Mouse (Mus musculus) forebrain, embryonic 10.5 days (tissue): Measurements from ENCODE around the gene Dcdc2a. TPM values are rescaled to one million over a fixed set of nuclear protein-coding genes. Genes with fewer than 3 reads are reported as not detected.

ENCODE experiments used
- DNase-seq: peaks from one replicate; pipeline ENCODE4 v3.0.0-alpha.2; 2017; ENCODE audit warnings: low spot score; ENCODE audit errors: extremely low spot score
- H3K27ac ChIP-seq: fragments of 300-500 bp; sonication (generic); 2 replicates; pipeline ENCODE4 v1.5.1; 2016; ENCODE audit warnings: mild to moderate bottlenecking
- H3K27me3 ChIP-seq: fragments of 300-500 bp; sonication (generic); 2 replicates; pipeline ENCODE4 v1.6.1; 2016; ENCODE audit warnings: mild to moderate bottlenecking; ENCODE audit not compliant: poor library complexity, severe bottlenecking
- H3K36me3 ChIP-seq: fragments of 300-500 bp; sonication (generic); replicated peaks from 2 replicates; pipeline ENCODE4 v1.6.1; 2016; ENCODE audit warnings: mild to moderate bottlenecking, moderate library complexity
- H3K4me1 ChIP-seq: fragments of 300-500 bp; sonication (generic); 2 replicates; pipeline ENCODE4 v1.6.1; 2016
- H3K4me3 ChIP-seq: fragments of 300-500 bp; sonication (generic); 2 replicates; pipeline ENCODE4 v1.5.1; 2016; ENCODE audit warnings: mild to moderate bottlenecking, moderate library complexity
- H3K9me3 ChIP-seq: fragments of 300-500 bp; sonication (generic); 2 replicates; pipeline ENCODE4 v1.6.1; 2016; ENCODE audit warnings: mild to moderate bottlenecking, moderate library complexity
- WGBS: fragments of 180-500 bp; shearing (Covaris S2); methylation state at CpG from one replicate; pipeline ENCODE4 v1.1.7; 2016; 5-methylcytosine and 5-hydroxymethylcytosine counted together
- polyA plus RNA-seq: library from polyadenylated mRNA; unstranded; fragments of >200 nt; fragmentation: Nextera tagmentation; extraction: Ambion mirVana; gene quantifications from 2 replicates; pipeline ENCODE4 v1.2.1, GENCODE M21; 2016

Gene Dcdc2a
- polyA plus RNA-seq, 1 experiment from 2014 or later: 1.5 TPM

- H3K4me1 ChIP-seq: peaks cover 20% of the 10 kb centered on the region
- H3K27ac ChIP-seq: peak overlapping the region; percentile 72
- H3K9me3 ChIP-seq: peaks cover 5% of the 10 kb centered on the region
- peaks cover 59% of the 10 kb centered on the region for H3K27me3 ChIP-seq
- under 1% methylated on average over 33 of the region's 35 CpGs for WGBS
- peak; percentile 85 for DNase-seq
- H3K36me3 ChIP-seq: no peaks in the 10 kb centered on the region
- H3K4me3 ChIP-seq: peak overlapping the region; percentile 64
These were observed 671 bp upstream of the Dcdc2a start for GRCm38 (mm10) chr13:25055111-25055554.

- Histone ChIP-seq H3K4me1 (no peaks in the 10 kb centered on the region), H3K27me3 (no peaks in the 10 kb centered on the region), H3K27ac (no peak overlapping the region), H3K4me3 (no peak overlapping the region), H3K36me3 (no peaks in the 10 kb centered on the region), H3K9me3 (no peaks in the 10 kb centered on the region)
- 91% methylated on average over 2 of the region's 2 CpGs for WGBS
- no peak for DNase-seq
These were observed 10.9 kb downstream of the Dcdc2a start for GRCm38 (mm10) chr13:25066659-25067058.

- Histone ChIP-seq H3K4me1 (no peaks in the 10 kb centered on the region), H3K27me3 (no peaks in the 10 kb centered on the region), H3K27ac (no peak overlapping the region), H3K4me3 (no peak overlapping the region), H3K36me3 (no peaks in the 10 kb centered on the region), H3K9me3 (no peaks in the 10 kb centered on the region)
- no peak for DNase-seq
- WGBS: 91% methylated on average over 4 of the region's 4 CpGs
These were observed 11.4 kb downstream of the Dcdc2a start for GRCm38 (mm10) chr13:25067183-25067582.

- Histone ChIP-seq H3K4me1 (no peaks in the 10 kb centered on the region), H3K27ac (no peak overlapping the region), H3K36me3 (no peaks in the 10 kb centered on the region), H3K27me3 (no peaks in the 10 kb centered on the region), H3K9me3 (no peaks in the 10 kb centered on the region), H3K4me3 (no peak overlapping the region)
- WGBS: 84% methylated on average over 4 of the region's 4 CpGs
- no peak for DNase-seq
These were observed 14.0 kb downstream of the Dcdc2a start for GRCm38 (mm10) chr13:25069765-25070164.

GRCm38 (mm10) chr13:25070791-25071190, 15.0 kb downstream of the Dcdc2a start:
- Histone ChIP-seq H3K27me3 (no peaks in the 10 kb centered on the region), H3K36me3 (no peaks in the 10 kb centered on the region), H3K27ac (no peak overlapping the region), H3K9me3 (no peaks in the 10 kb centered on the region), H3K4me3 (no peak overlapping the region), H3K4me1 (no peaks in the 10 kb centered on the region)
- DNase-seq: no peak
- 89% methylated on average over 4 of the region's 4 CpGs for WGBS

- Histone ChIP-seq H3K27ac (no peak overlapping the region), H3K36me3 (no peaks in the 10 kb centered on the region), H3K4me3 (no peak overlapping the region), H3K4me1 (peaks cover 14% of the 10 kb centered on the region), H3K9me3 (no peaks in the 10 kb centered on the region), H3K27me3 (peaks cover 27% of the 10 kb centered on the region)
- DNase-seq: no peak
- 46% methylated on average over 7 of the region's 7 CpGs for WGBS
These were observed 21.5 kb downstream of the Dcdc2a start for GRCm38 (mm10) chr13:25077262-25077661.

- Histone ChIP-seq H3K9me3 (no peaks in the 10 kb centered on the region), H3K4me1 (peaks cover 22% of the 10 kb centered on the region), H3K4me3 (peak overlapping the region; percentile 10; the same call in 1 of the 2 replicates), H3K36me3 (no peaks in the 10 kb centered on the region), H3K27ac (no peak overlapping the region), H3K27me3 (peaks cover 51% of the 10 kb centered on the region)
- 31% methylated on average over 15 of the region's 15 CpGs for WGBS
- DNase-seq: peak; percentile 50
These were observed 27.4 kb downstream of the Dcdc2a start for GRCm38 (mm10) chr13:25083144-25083572.

GRCm38 (mm10) chr13:25085147-25085546, 29.3 kb downstream of the Dcdc2a start:
- no peak overlapping the region for H3K27ac ChIP-seq
- peaks cover 35% of the 10 kb centered on the region for H3K27me3 ChIP-seq
- H3K9me3 ChIP-seq: no peaks in the 10 kb centered on the region
- H3K4me3 ChIP-seq: no peak overlapping the region
- H3K36me3 ChIP-seq: no peaks in the 10 kb centered on the region
- WGBS: 89% methylated on average over 7 of the region's 7 CpGs
- H3K4me1 ChIP-seq: peaks cover 22% of the 10 kb centered on the region
- DNase-seq: no peak

GRCm38 (mm10) chr13:25091347-25091746, 35.5 kb downstream of the Dcdc2a start:
- WGBS: 91% methylated on average over 5 of the region's 5 CpGs
- no peaks in the 10 kb centered on the region for H3K9me3 ChIP-seq
- H3K27ac ChIP-seq: no peak overlapping the region
- DNase-seq: no peak
- H3K4me3 ChIP-seq: no peak overlapping the region
- H3K36me3 ChIP-seq: no peaks in the 10 kb centered on the region
- H3K4me1 ChIP-seq: no peaks in the 10 kb centered on the region
- no peaks in the 10 kb centered on the region for H3K27me3 ChIP-seq

GRCm38 (mm10) chr13:25093776-25094175, 38.0 kb downstream of the Dcdc2a start:
- H3K36me3 ChIP-seq: no peaks in the 10 kb centered on the region
- H3K27ac ChIP-seq: no peak overlapping the region
- DNase-seq: no peak
- WGBS: 87% methylated on average over 4 of the region's 4 CpGs
- H3K4me1 ChIP-seq: no peaks in the 10 kb centered on the region
- H3K9me3 ChIP-seq: no peaks in the 10 kb centered on the region
- no peak overlapping the region for H3K4me3 ChIP-seq
- no peaks in the 10 kb centered on the region for H3K27me3 ChIP-seq

GRCm38 (mm10) chr13:25094381-25094780, 38.6 kb downstream of the Dcdc2a start:
- Histone ChIP-seq H3K9me3 (no peaks in the 10 kb centered on the region), H3K27me3 (no peaks in the 10 kb centered on the region), H3K4me1 (no peaks in the 10 kb centered on the region), H3K4me3 (no peak overlapping the region), H3K36me3 (no peaks in the 10 kb centered on the region), H3K27ac (no peak overlapping the region)
- no peak for DNase-seq
- 81% methylated on average over 4 of the region's 4 CpGs for WGBS

- Histone ChIP-seq H3K4me1 (no peaks in the 10 kb centered on the region), H3K9me3 (no peaks in the 10 kb centered on the region), H3K36me3 (no peaks in the 10 kb centered on the region), H3K27ac (no peak overlapping the region), H3K4me3 (no peak overlapping the region), H3K27me3 (no peaks in the 10 kb centered on the region)
- WGBS: 90% methylated on average over 8 of the region's 8 CpGs
- DNase-seq: no peak
These were observed 41.5 kb downstream of the Dcdc2a start for GRCm38 (mm10) chr13:25097348-25097747.

- 76% methylated on average over 5 of the region's 5 CpGs for WGBS
- Histone ChIP-seq H3K27me3 (no peaks in the 10 kb centered on the region), H3K27ac (no peak overlapping the region), H3K36me3 (no peaks in the 10 kb centered on the region), H3K9me3 (no peaks in the 10 kb centered on the region), H3K4me3 (no peak overlapping the region), H3K4me1 (no peaks in the 10 kb centered on the region)
- no peak for DNase-seq
These were observed 42.8 kb downstream of the Dcdc2a start for GRCm38 (mm10) chr13:25098578-25098977.

GRCm38 (mm10) chr13:25099508-25099907, 43.7 kb downstream of the Dcdc2a start:
- Histone ChIP-seq H3K27ac (no peak overlapping the region), H3K27me3 (no peaks in the 10 kb centered on the region), H3K4me1 (no peaks in the 10 kb centered on the region), H3K4me3 (no peak overlapping the region), H3K9me3 (no peaks in the 10 kb centered on the region), H3K36me3 (no peaks in the 10 kb centered on the region)
- 82% methylated on average over 3 of the region's 3 CpGs for WGBS
- DNase-seq: no peak
